ENCODE assay signal across 18 mouse cellular contexts in the genomic region with DNA sequence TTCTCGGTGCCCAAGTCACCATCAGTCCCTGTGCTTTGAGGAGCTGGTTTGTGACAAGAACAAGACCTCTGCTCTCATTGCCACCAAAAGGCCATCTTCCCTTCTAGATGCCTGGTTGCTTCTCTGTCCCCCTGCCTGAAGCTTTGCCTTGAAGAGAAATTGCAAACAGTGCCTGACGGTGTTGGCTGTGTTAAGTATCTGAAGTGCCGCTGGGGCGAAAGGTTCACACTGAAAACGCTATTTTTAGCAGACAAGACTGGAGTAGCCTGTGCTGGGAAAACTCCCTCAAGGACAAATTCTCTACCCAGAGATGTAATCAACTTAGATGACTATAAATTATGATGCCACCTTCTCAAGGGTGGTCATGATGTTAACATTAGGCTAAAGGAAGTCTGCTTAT.
DNase-seq lines count a peak whose midpoint lies in the region; ATAC-seq lines count a peak whose summit lies in the region.
"Had no signal": no experiment of that assay in that cellular context is flagged by ENCODE, and none has a peak within 500 bp of the region (broad histone marks: within the 10 kb centered on the region; RNA-seq: fewer than 3 reads in every experiment).

No protein-coding gene starts in this region.

- no peaks in the 10 kb centered on the region for H3K27me3 ChIP-seq in heart, embryonic 10.5 days (ENCODE audit: insufficient read depth, poor library complexity, severe bottlenecking)
- no peaks in the 10 kb centered on the region for H3K27me3 ChIP-seq in heart, embryonic 14.5 days (ENCODE audit: control insufficient read depth, insufficient read depth, low read length)
- H3K27me3 ChIP-seq: embryonic facial prominence, embryonic 13.5 days; forebrain, embryonic 12.5 days; hindbrain, embryonic 13.5 days had no signal

- no peak overlapping the region for H3K4me3 ChIP-seq in heart, embryonic 10.5 days
- no peak overlapping the region for H3K4me3 ChIP-seq in heart, embryonic 14.5 days (ENCODE audit: control insufficient read depth in 1 of 2, insufficient read depth in 1 of 2, low read depth in 1 of 2, low read length in 2 of 2)
- H3K4me3 ChIP-seq: embryonic facial prominence, embryonic 13.5 days; forebrain, embryonic 12.5 days; hindbrain, embryonic 13.5 days had no signal

- 41% methylated on average over 5 of the region's 5 CpGs for WGBS in heart, embryonic 10.5 days
- WGBS in heart, embryonic 14.5 days = 18% methylated on average over 5 of the region's 5 CpGs

- intact Hi-C loops in heart, postnatal 14 days (cut with DNase I) = no loop called here
- intact Hi-C loops in heart, postnatal 10 days (cut with DNase I) = no loop called here

- H3K9ac ChIP-seq in heart, embryonic 14.5 days (ENCODE audit: low read length) = no peak overlapping the region
- H3K9ac ChIP-seq: embryonic facial prominence, embryonic 13.5 days; forebrain, embryonic 12.5 days; hindbrain, embryonic 13.5 days had no signal

- H3K36me3 ChIP-seq in heart, embryonic 10.5 days = no peaks in the 10 kb centered on the region
- no peaks in the 10 kb centered on the region for H3K36me3 ChIP-seq in heart, embryonic 14.5 days (ENCODE audit: control insufficient read depth, insufficient read depth, low read length)
- H3K36me3 ChIP-seq: embryonic facial prominence, embryonic 13.5 days; forebrain, embryonic 12.5 days; hindbrain, embryonic 13.5 days had no signal

- H3K27ac ChIP-seq in heart, embryonic 10.5 days = peak overlapping the region; percentile 65
- peak overlapping the region; percentile 72 to 78 for H3K27ac ChIP-seq in heart, embryonic 14.5 days (replicated peaks in 1 of 2; ENCODE audit: control insufficient read depth in 1 of 2, insufficient read depth in 1 of 2, low read depth in 2 of 2, low read length in 2 of 2)
- H3K27ac ChIP-seq: embryonic facial prominence, embryonic 13.5 days; forebrain, embryonic 12.5 days; hindbrain, embryonic 13.5 days; hindbrain, postnatal 0 days had no signal

- H3K9me3 ChIP-seq in heart, embryonic 10.5 days = no peaks in the 10 kb centered on the region
- H3K9me3 ChIP-seq in heart, embryonic 14.5 days (ENCODE audit: control insufficient read depth, low read length) = no peaks in the 10 kb centered on the region
- H3K9me3 ChIP-seq: embryonic facial prominence, embryonic 13.5 days; forebrain, embryonic 12.5 days; hindbrain, embryonic 13.5 days had no signal

- H3K4me2 ChIP-seq in heart, embryonic 14.5 days (ENCODE audit: low read length) = peak overlapping the region; percentile 13; the same call in 1 of the 2 replicates
- H3K4me2 ChIP-seq: embryonic facial prominence, embryonic 13.5 days; forebrain, embryonic 12.5 days; hindbrain, embryonic 13.5 days had no signal

- ATAC-seq in heart, embryonic 14.5 days (ENCODE audit: insufficient number of reproducible peaks, insufficient read depth, low FRiP score, low read depth) = peak; percentile 39; the same call in 1 of the 2 replicates
- ATAC-seq: forebrain, embryonic 16.5 days; hindbrain, postnatal 0 days had no signal

- peaks cover 23% of the 10 kb centered on the region; the same call in 1 of the 2 replicates for H3K4me1 ChIP-seq in heart, embryonic 10.5 days
- peaks cover 11 to 17% of the 10 kb centered on the region in 2 experiments for H3K4me1 ChIP-seq in heart, embryonic 14.5 days (ENCODE audit: control insufficient read depth in 2 of 2, insufficient read depth in 2 of 2, low read length in 2 of 2)
- H3K4me1 ChIP-seq: embryonic facial prominence, embryonic 13.5 days; forebrain, embryonic 12.5 days; hindbrain, embryonic 13.5 days had no signal

- peak; percentile 78 for DNase-seq in heart, embryonic 10.5 days (ENCODE audit: low spot score)
- DNase-seq in heart, postnatal 14 days = no peak
- DNase-seq in kidney, adult 18-20 months = peak; percentile 9
- no peak for DNase-seq in kidney, adult 9 months
- DNase-seq in heart, postnatal 10 days = peak; percentile 20
- no peak for DNase-seq in frontal cortex, postnatal 25 days (ENCODE audit: low spot score in 2 of 2)
- DNase-seq in thymus, postnatal 25 days = no peak
- DNase-seq: adrenal gland, postnatal 10 days; cerebellum, adult 11-12 months; cerebellum, adult 9-10 months; cerebellum, postnatal 25 days; gastrocnemius, postnatal 14 days had no signal

Comparison
In these comparisons a context has a peak if more than half of its experiments do, and no peak if none do; other contexts are left out.
1. DNase-seq: peak in heart, embryonic 10.5 days (single experiment), kidney, adult 18-20 months (single experiment) and heart, postnatal 10 days (2 of 2); none in heart, postnatal 14 days (0 of 2), kidney, adult 9 months (single experiment), frontal cortex, postnatal 25 days (0 of 2) and thymus, postnatal 25 days (single experiment).